Mouse (Mus musculus): ENCODE measurements around the gene Tmprss11c. TPM values are rescaled to one million over a fixed set of nuclear protein-coding genes. Genes with fewer than 3 reads are reported as not detected.

Tmprss11c gene
- total and polyA plus RNA-seq, 3 experiments, result not detected

DNA sequence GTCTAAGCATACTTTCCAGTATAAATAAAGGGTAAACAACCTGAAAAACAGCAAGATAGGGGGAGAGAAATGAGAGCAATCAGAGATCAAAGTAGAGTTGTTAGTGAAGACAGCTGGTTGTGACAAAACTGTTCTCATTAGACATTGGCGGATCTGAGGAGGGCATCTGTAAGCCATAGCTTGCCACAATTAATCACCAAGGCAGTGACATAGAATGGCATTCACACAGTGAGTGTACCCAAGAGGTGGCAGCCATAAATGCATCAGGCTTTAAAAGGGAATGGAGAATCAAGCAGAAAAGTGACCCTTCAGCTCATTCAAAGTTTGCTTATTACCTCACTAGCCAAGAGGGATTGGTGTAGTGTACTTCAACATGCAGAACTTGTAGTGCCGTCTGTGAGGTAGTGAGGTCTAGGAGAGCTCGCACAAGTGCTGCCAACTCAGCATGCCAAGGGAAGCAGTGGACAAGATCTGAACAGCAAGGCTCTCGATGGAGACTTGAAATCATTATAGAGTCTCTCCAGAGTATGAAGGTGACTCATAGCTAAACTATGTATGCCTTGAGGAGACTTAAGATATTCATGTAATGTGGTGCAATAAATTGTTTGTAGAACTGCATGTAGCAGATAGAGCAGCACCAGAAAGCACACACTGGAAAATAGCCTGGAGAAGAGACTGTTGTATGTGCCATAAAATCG lies 61.8 kb downstream of the Tmprss11c start:
- H3K27me3 ChIP-seq (ENCODE audit: control insufficient read depth in 1 of 2, insufficient read depth in 2 of 2, low read length in 2 of 2), result no peaks in the 10 kb centered on the region
- no peak overlapping the region for H3K4me3 ChIP-seq (ENCODE audit: control insufficient read depth in 1 of 2, insufficient read depth in 1 of 2, low read depth in 2 of 2, low read length in 2 of 2)
- no peak for DNase-seq (ENCODE audit: low read depth, low spot score)
- H3K9me3 ChIP-seq (replicated peaks; ENCODE audit: insufficient read depth, low read length), result no peaks in the 10 kb centered on the region
- H3K36me3 ChIP-seq (ENCODE audit: control insufficient read depth in 1 of 2, insufficient read depth in 2 of 2, low read length in 2 of 2), result no peaks in the 10 kb centered on the region
- H3K79me2 ChIP-seq (ENCODE audit: control insufficient read depth, insufficient read depth, low read length, poor library complexity), result no peaks in the 10 kb centered on the region
- no peaks in the 10 kb centered on the region for H3K4me1 ChIP-seq (ENCODE audit: control insufficient read depth in 1 of 2, insufficient read depth in 2 of 2, low read length in 2 of 2)
- TF ChIP-seq TAL1 (IDR thresholded peaks at IDR 0.05; ENCODE audit: low read length) (no peak), SIN3A (IDR thresholded peaks at IDR 0.05; ENCODE audit: low read length) (no peak), ZNF384 (IDR thresholded peaks at IDR 0.05; ENCODE audit: low read depth, low read length) (no peak), MEF2A (IDR thresholded peaks at IDR 0.05; ENCODE audit: extremely low read depth, insufficient replicate concordance, low read depth, low read length, poor library complexity, severe bottlenecking) (no peak), MYC (IDR thresholded peaks at IDR 0.05; ENCODE audit: low read depth, low read length) (no peak), GABPA (IDR thresholded peaks at IDR 0.05; ENCODE audit: low read depth, low read length) (no peak)
- no peak overlapping the region for H3K9ac ChIP-seq (ENCODE audit: control insufficient read depth, low read depth, low read length, poor library complexity, severe bottlenecking)
- H3K27ac ChIP-seq (ENCODE audit: control insufficient read depth, low read depth, low read length), result no peak overlapping the region

DNA sequence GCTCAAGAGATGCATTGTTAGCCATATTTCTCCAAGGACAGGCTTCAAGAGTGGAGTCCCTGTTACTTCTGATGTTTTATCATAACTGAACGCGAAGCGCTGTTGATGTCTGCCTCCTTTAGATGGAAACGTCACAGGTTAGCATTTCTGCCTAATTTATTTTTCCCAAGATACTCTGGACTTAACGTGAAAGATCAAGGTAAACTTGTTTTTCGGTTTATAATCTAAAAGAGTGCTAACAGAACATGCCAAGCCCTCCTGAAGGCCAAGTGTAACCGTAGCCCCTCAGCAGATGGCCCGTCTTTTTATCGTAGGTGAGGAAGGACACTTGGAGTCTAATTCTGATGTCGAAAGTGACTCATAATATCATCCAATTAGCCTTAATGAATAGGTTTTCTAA lies 91.3 kb downstream of the Tmprss11c start, which contains the start of gene Gnrhr:
TSS of gene Gnrhr (minus strand) at position 101 of the 400 bp plus-strand sequence.
- no peak within 1 kb of the TSS for H3K9ac ChIP-seq (ENCODE audit: control insufficient read depth, low read depth, low read length, poor library complexity, severe bottlenecking)
- no peak for TF ChIP-seq USF1 (IDR thresholded peaks at IDR 0.05; ENCODE audit: low read depth, low read length)
- no peak for TF ChIP-seq ELF1 (IDR thresholded peaks at IDR 0.05; ENCODE audit: low read depth, low read length)
- TF ChIP-seq BHLHE40 (IDR thresholded peaks at IDR 0.05; ENCODE audit: borderline replicate concordance, low read depth, low read length), result no peak
- no peak for TF ChIP-seq TAL1 (IDR thresholded peaks at IDR 0.05; ENCODE audit: low read length)
- no peak for TF ChIP-seq POLR2AphosphoS5 (IDR thresholded peaks at IDR 0.05; ENCODE audit: borderline replicate concordance, low read depth, low read length)
- no peak for TF ChIP-seq USF2 (IDR thresholded peaks at IDR 0.05; ENCODE audit: borderline replicate concordance in 1 of 2, insufficient read depth in 1 of 2, low read depth in 1 of 2, low read length in 2 of 2)
- no peak for TF ChIP-seq ETS1 (IDR thresholded peaks at IDR 0.05; ENCODE audit: low read depth, low read length)
- no peak for TF ChIP-seq UBTF (IDR thresholded peaks at IDR 0.05; ENCODE audit: borderline replicate concordance, insufficient read depth, low read depth, low read length)
- no peak for TF ChIP-seq HCFC1 (IDR thresholded peaks at IDR 0.05; ENCODE audit: low read depth, low read length)
- no peak for TF ChIP-seq CHD2 (IDR thresholded peaks at IDR 0.05; ENCODE audit: low read length)
- no peak for TF ChIP-seq EP300 (IDR thresholded peaks at IDR 0.05; ENCODE audit: low read depth in 1 of 2, low read length in 2 of 2)
- no peak for TF ChIP-seq CTCF (IDR thresholded peaks at IDR 0.05 in 2 of 3, conservative IDR thresholded peaks at IDR 0.05 in 1 of 3; ENCODE audit: control insufficient read depth in 1 of 3, insufficient read depth in 1 of 3, low read depth in 2 of 3, low read length in 3 of 3, poor library complexity in 1 of 3, severe bottlenecking in 1 of 3)
- no peak for TF ChIP-seq MYC (IDR thresholded peaks at IDR 0.05; ENCODE audit: low read depth, low read length)
- no peaks in the 10 kb centered on the region for H3K36me3 ChIP-seq (ENCODE audit: control insufficient read depth in 1 of 2, insufficient read depth in 2 of 2, low read length in 2 of 2)
- H3K4me1 ChIP-seq (ENCODE audit: control insufficient read depth in 1 of 2, insufficient read depth in 2 of 2, low read length in 2 of 2), result no peaks in the 10 kb centered on the region
- H3K9me3 ChIP-seq (replicated peaks; ENCODE audit: insufficient read depth, low read length), result no peaks in the 10 kb centered on the region
- peaks cover 5 to 7% of the 10 kb centered on the region in 2 experiments; a peak in 3 of 4 replicates for H3K27me3 ChIP-seq (ENCODE audit: control insufficient read depth in 1 of 2, insufficient read depth in 2 of 2, low read length in 2 of 2)
- no peak within 1 kb of the TSS for H3K27ac ChIP-seq (ENCODE audit: control insufficient read depth, low read depth, low read length)
- H3K4me3 ChIP-seq (ENCODE audit: control insufficient read depth in 1 of 2, insufficient read depth in 1 of 2, low read depth in 2 of 2, low read length in 2 of 2), result no peak within 1 kb of the TSS
- no peaks in the 10 kb centered on the region for H3K79me2 ChIP-seq (ENCODE audit: control insufficient read depth, insufficient read depth, low read length, poor library complexity)
- DNase-seq (ENCODE audit: low read depth, low spot score), result no peak
